Mouse (Mus musculus) cerebellum, adult 2 months (tissue): ENCODE data around the gene Ehd3.

Experiments
- CTCF ChIP-seq: fragments of 200-500 bp; IDR thresholded peaks from 2 replicates; pipeline ENCODE4 v1.5.1; 2011; ENCODE audit warnings: low read depth, mild to moderate bottlenecking, control low read depth, low read length, moderate library complexity, borderline replicate concordance; ENCODE audit not compliant: insufficient read depth
- POLR2A ChIP-seq: fragments of 200-500 bp; IDR thresholded peaks from 2 replicates; pipeline ENCODE4 v1.6.1; 2011; ENCODE audit warnings: low read length, control low read depth, borderline replicate concordance; ENCODE audit not compliant: insufficient read depth

GRCm38 (mm10) chr17:73786642-73787311 is 17.2 kb upstream of the Ehd3 start:
- no peak for TF ChIP-seq POLR2A
- TF ChIP-seq CTCF: no peak
